Mouse (Mus musculus): ENCODE data around the gene Fgf5.

DNA sequence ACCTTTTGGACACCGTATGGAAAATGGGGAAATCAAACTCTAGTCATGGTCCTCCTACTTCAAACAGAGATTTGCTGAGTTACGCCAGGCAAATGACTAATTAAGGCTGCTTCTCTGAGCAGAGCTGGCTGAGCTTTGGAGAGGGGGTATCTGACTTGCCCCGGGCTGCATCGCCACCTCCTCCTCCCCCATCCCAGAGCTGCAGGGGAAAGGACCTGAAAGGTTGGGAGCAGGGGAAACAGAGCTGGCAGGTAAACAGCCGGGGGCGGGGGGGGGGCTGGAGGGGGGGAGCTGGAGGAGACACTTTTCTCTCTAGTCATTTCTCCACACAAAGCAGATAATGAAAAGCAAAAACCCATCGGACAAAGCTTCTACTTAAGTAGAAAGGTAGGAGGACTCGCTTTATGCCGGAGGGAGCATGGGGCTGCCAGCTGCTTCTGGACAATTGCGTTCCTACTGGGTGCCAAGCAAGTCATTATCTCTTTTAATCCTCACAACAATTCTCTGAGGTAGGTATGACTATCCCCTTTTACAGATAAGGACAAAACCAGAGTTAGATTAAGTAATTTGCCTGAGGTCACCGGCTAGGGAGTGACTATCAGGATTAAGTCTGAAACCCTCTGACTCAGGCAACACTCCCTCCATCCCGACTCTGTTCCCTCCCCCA is 39.2 kb downstream of the Fgf5 start:
- TF ChIP-seq CTCF (IDR thresholded peaks at IDR 0.05; ENCODE audit: low read depth, low read length) (no peak), TAL1 (conservative IDR thresholded peaks at IDR 0.05; ENCODE audit: low read depth, low read length) (no peak), GATA1 (IDR thresholded peaks at IDR 0.05; ENCODE audit: borderline replicate concordance, low read length) (no peak)

All from G1E (cell line).